Mouse (Mus musculus): Measurements from ENCODE around the gene Gm20605.

DNA sequence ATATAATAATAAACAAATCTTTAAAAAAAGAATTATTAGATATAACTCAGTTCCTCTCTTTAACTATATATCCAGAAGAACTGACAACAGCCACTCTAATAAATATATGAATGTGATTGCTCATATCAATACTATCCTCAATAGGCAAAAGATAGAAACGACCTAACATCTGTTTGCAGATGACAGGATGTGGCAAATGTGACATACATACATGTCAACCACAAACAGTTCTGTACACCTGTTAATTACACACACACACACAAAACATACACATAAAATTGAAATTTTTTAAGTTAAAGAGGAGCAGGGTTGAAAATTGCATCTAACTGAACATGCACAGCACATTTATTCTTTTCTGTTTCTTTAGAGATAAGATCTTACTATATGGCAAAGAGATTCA is 62.9 kb downstream of the Gm20605 start:
- TF ChIP-seq POLR2A (IDR thresholded peaks at IDR 0.05; ENCODE audit: insufficient read depth, low read length) (no peak), CTCF (IDR thresholded peaks at IDR 0.05; ENCODE audit: low read depth, low read length) (no peak), EP300 (IDR thresholded peaks at IDR 0.05; ENCODE audit: insufficient read depth, low read depth, low read length) (no peak)

Data from ES-Bruce4 (cell line).